Mouse (Mus musculus) urinary bladder, postnatal 0 days (tissue): Measurements from ENCODE around the gene Ddx6. TPM values are rescaled to one million over a fixed set of nuclear protein-coding genes. Genes with fewer than 3 reads are reported as not detected.

Source experiments
- polyA plus RNA-seq: library from polyadenylated mRNA; unstranded; fragments of >200 nt; fragmentation: Nextera tagmentation; extraction: Ambion mirVana; gene quantifications from 2 replicates; pipeline ENCODE4 v1.2.1, GENCODE M21; 2015

Ddx6 gene
- 10.2 and 11.2 TPM in 2 replicates for polyA plus RNA-seq

GRCm38 (mm10) chr9:44604779-44605615 lies at the start of gene Ddx6:
TSS of gene Ddx6 (plus strand) at chr9:44604892.

GRCm38 (mm10) chr9:44561597-44561996 lies 43.1 kb upstream of the Ddx6 start, which contains the start of gene Cxcr5:
TSS of gene Cxcr5 (minus strand) at chr9:44561877.

GRCm38 (mm10) chr9:44673005-44673404 lies 68.3 kb downstream of the Ddx6 start, which contains the start of gene Treh:
TSS of gene Treh (plus strand) at chr9:44673233.

Other genes starting within 250 kb of the Ddx6 start
- gene Vps11, start 243.2 kb upstream of the Ddx6 start, polyA plus RNA-seq = 14.4 and 16.1 TPM in 2 replicates
- 10.8 and 13.7 TPM in 2 replicates for gene Hyou1, start 225.4 kb upstream of the Ddx6 start, polyA plus RNA-seq
- 10.6 and 11.6 TPM in 2 replicates for gene Slc37a4, start 208.0 kb upstream of the Ddx6 start, polyA plus RNA-seq
- gene Rps25, start 197.8 kb upstream of the Ddx6 start, polyA plus RNA-seq = 1,915 and 2,054 TPM in 2 replicates
- 76.5 and 84.1 TPM in 2 replicates for gene Trappc4, start 197.3 kb upstream of the Ddx6 start, polyA plus RNA-seq
- gene Ccdc84, start 186.3 kb upstream of the Ddx6 start, polyA plus RNA-seq = 12.5 TPM in 2 replicates
- not detected in 2 replicates for gene Foxr1, start 163.8 kb upstream of the Ddx6 start, polyA plus RNA-seq
- gene Upk2, start 149.9 kb upstream of the Ddx6 start, polyA plus RNA-seq = 661 and 670 TPM in 2 replicates
- gene Bcl9l, start 122.1 kb upstream of the Ddx6 start, polyA plus RNA-seq = 6.9 and 7.5 TPM in 2 replicates
- 0.13 and 0.19 TPM in 2 replicates for gene Cxcr5, start 43.0 kb upstream of the Ddx6 start, polyA plus RNA-seq
- gene Treh, start 68.3 kb downstream of the Ddx6 start, polyA plus RNA-seq = not detected in 2 replicates
- gene Phldb1, start 130.3 kb downstream of the Ddx6 start, polyA plus RNA-seq = 22.6 and 23.0 TPM in 2 replicates
- gene Arcn1, start 163.0 kb downstream of the Ddx6 start, polyA plus RNA-seq = 114 and 138 TPM in 2 replicates
- 52.6 and 52.9 TPM in 2 replicates for gene Ift46, start 163.0 kb downstream of the Ddx6 start, polyA plus RNA-seq
- 0.83 and 1.4 TPM in 2 replicates for gene Tmem25, start 194.4 kb downstream of the Ddx6 start, polyA plus RNA-seq
- 0.82 and 2.0 TPM in 2 replicates for gene Ttc36, start 198.2 kb downstream of the Ddx6 start, polyA plus RNA-seq